Mouse (Mus musculus): ENCODE results near the gene Ctla4. TPM values are rescaled to one million over a fixed set of nuclear protein-coding genes. Genes with fewer than 3 reads are reported as not detected.

Ctla4 gene
- total and polyA plus RNA-seq, 3 experiments, result not detected

DNA sequence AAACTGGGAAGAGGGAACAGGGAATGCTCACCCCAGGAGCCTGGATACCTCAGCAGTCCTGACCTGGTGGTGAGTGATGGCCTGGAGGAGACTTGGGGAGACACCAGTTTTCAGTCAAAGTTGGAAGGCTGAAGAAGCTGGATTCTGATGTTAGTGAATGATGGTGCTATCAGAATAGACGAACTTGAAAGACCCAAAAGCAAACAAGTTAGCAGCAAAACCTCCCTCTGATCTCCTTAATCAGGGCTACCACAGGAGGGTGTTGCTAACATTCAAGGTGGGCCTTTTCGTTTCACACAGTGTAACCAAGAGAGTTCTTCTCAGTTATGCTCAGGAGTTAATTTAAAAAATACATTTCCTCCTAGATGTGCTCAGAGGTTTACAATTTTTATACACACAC, 3.5 kb upstream of the Ctla4 start:
- DNase-seq (ENCODE audit: low read depth, low spot score), result no peak
- Histone ChIP-seq H3K79me2 (ENCODE audit: control insufficient read depth, insufficient read depth, low read length, poor library complexity) (no peaks in the 10 kb centered on the region), H3K9ac (ENCODE audit: control insufficient read depth, low read depth, low read length, poor library complexity, severe bottlenecking) (no peak overlapping the region), H3K4me1 (ENCODE audit: control insufficient read depth in 1 of 2, insufficient read depth in 2 of 2, low read length in 2 of 2) (no peaks in the 10 kb centered on the region), H3K27ac (ENCODE audit: control insufficient read depth, low read depth, low read length) (no peak overlapping the region), H3K27me3 (ENCODE audit: control insufficient read depth in 1 of 2, insufficient read depth in 2 of 2, low read length in 2 of 2) (no peaks in the 10 kb centered on the region), H3K36me3 (ENCODE audit: control insufficient read depth in 1 of 2, insufficient read depth in 2 of 2, low read length in 2 of 2) (no peaks in the 10 kb centered on the region), H3K4me3 (ENCODE audit: control insufficient read depth in 1 of 2, insufficient read depth in 1 of 2, low read depth in 2 of 2, low read length in 2 of 2) (no peak overlapping the region), H3K9me3 (replicated peaks; ENCODE audit: insufficient read depth, low read length) (no peaks in the 10 kb centered on the region)
- TF ChIP-seq UBTF (IDR thresholded peaks at IDR 0.05; ENCODE audit: borderline replicate concordance, insufficient read depth, low read depth, low read length), result no peak
- TF ChIP-seq POLR2AphosphoS2 (IDR thresholded peaks at IDR 0.05; ENCODE audit: low read length), result no peak
- no peak for TF ChIP-seq GABPA (IDR thresholded peaks at IDR 0.05; ENCODE audit: low read depth, low read length)
- TF ChIP-seq EP300 (IDR thresholded peaks at IDR 0.05; ENCODE audit: low read depth in 1 of 2, low read length in 2 of 2), result no peak

DNA sequence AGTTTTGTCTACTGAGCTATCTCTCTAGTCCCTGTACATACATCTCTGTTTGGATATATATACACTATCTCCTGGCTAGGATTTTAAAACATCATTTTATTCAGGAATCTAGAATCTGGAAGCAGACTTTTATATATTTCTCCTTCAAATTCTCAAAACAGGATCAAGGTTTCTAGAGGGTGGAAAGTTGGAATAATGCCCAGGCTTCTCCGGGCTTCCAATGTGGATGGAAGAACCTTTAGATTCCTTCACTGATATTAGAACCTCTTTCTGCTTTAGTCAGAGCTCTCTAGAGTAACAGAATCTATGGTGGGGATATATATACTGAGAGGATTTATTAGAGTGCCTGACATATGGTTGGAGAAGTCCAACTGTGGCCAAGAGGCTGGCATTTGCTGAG, 2.2 kb upstream of the Ctla4 start:
- Histone ChIP-seq H3K27ac (ENCODE audit: control insufficient read depth, low read depth, low read length) (no peak overlapping the region), H3K9ac (ENCODE audit: control insufficient read depth, low read depth, low read length, poor library complexity, severe bottlenecking) (no peak overlapping the region), H3K9me3 (replicated peaks; ENCODE audit: insufficient read depth, low read length) (no peaks in the 10 kb centered on the region), H3K36me3 (ENCODE audit: control insufficient read depth in 1 of 2, insufficient read depth in 2 of 2, low read length in 2 of 2) (no peaks in the 10 kb centered on the region), H3K4me3 (ENCODE audit: control insufficient read depth in 1 of 2, insufficient read depth in 1 of 2, low read depth in 2 of 2, low read length in 2 of 2) (no peak overlapping the region), H3K4me1 (ENCODE audit: control insufficient read depth in 1 of 2, insufficient read depth in 2 of 2, low read length in 2 of 2) (no peaks in the 10 kb centered on the region), H3K79me2 (ENCODE audit: control insufficient read depth, insufficient read depth, low read length, poor library complexity) (no peaks in the 10 kb centered on the region), H3K27me3 (ENCODE audit: control insufficient read depth in 1 of 2, insufficient read depth in 2 of 2, low read length in 2 of 2) (no peaks in the 10 kb centered on the region)
- DNase-seq (ENCODE audit: low read depth, low spot score), result no peak
- TF ChIP-seq RAD21 (IDR thresholded peaks at IDR 0.05; ENCODE audit: low read depth, low read length), result no peak
- no peak for TF ChIP-seq UBTF (IDR thresholded peaks at IDR 0.05; ENCODE audit: borderline replicate concordance, insufficient read depth, low read depth, low read length)
- TF ChIP-seq ZMIZ1 (IDR thresholded peaks at IDR 0.05; ENCODE audit: low read depth, low read length), result no peak
- no peak for TF ChIP-seq MAZ (IDR thresholded peaks at IDR 0.05; ENCODE audit: low read depth, low read length)
- no peak for TF ChIP-seq POLR2AphosphoS5 (IDR thresholded peaks at IDR 0.05; ENCODE audit: borderline replicate concordance, low read depth, low read length)
- no peak for TF ChIP-seq NELFE (IDR thresholded peaks at IDR 0.05; ENCODE audit: low read depth, low read length)
- no peak for TF ChIP-seq MAX (IDR thresholded peaks at IDR 0.05; ENCODE audit: low read length)
- TF ChIP-seq TBP (IDR thresholded peaks at IDR 0.05; ENCODE audit: low read depth, low read length), result no peak
- TF ChIP-seq E2F4 (IDR thresholded peaks at IDR 0.05; ENCODE audit: borderline replicate concordance, low read depth, low read length), result no peak
- no peak for TF ChIP-seq EP300 (IDR thresholded peaks at IDR 0.05; ENCODE audit: low read depth in 1 of 2, low read length in 2 of 2)
- no peak for TF ChIP-seq JUND (IDR thresholded peaks at IDR 0.05; ENCODE audit: low read depth, low read length)
- no peak for TF ChIP-seq KAT2A (conservative IDR thresholded peaks at IDR 0.05; ENCODE audit: low read depth, low read length)
- TF ChIP-seq BHLHE40 (IDR thresholded peaks at IDR 0.05; ENCODE audit: borderline replicate concordance, low read depth, low read length), result no peak
